Mouse (Mus musculus) granulocyte monocyte progenitor cell, adult 5-6 weeks (primary cell): ENCODE results near the gene Adprm. TPM values are rescaled to one million over a fixed set of nuclear protein-coding genes. Genes with fewer than 3 reads are reported as not detected.

ENCODE experiments used
- ATAC-seq: replicated peaks from 2 replicates; pipeline ENCODE4 v1.8.0; 2016; ENCODE audit warnings: mild to moderate bottlenecking, moderate TSS enrichment, inconsistent platforms; ENCODE audit not compliant: poor library complexity, severe bottlenecking
- total RNA-seq, 2 experiments: library from RNA; stranded (forward) in 1 of 2; stranded (reverse) in 1 of 2; fragments of 200-712, 200-1000 nt in 1 of 2; fragments of >200 nt in 1 of 2; fragmentation: Nextera tagmentation in 1 of 2; gene quantifications; 2 replicates each; pipeline ENCODE4 v1.2.3; 2014 to 2017

The Adprm gene
- total RNA-seq, 2 experiments from 2014 or later = 30.6 to 35.8 TPM

GRCm38 (mm10) chr11:66992150-66992549, 60.2 kb downstream of the Adprm start:
- ATAC-seq = no peak

Other genes with a start within 250 kb of the Adprm start
- not detected in 2 replicates for gene Pirt, start 140.6 kb downstream of the Adprm start, total RNA-seq (2014; fragmentation: Nextera tagmentation)
- gene Pirt, start 140.6 kb downstream of the Adprm start, total RNA-seq (2017) = not detected in 2 replicates
- not detected in 2 replicates for gene Tmem238l, start 96.0 kb downstream of the Adprm start, total RNA-seq (2014; fragmentation: Nextera tagmentation)
- gene Tmem238l, start 96.0 kb downstream of the Adprm start, total RNA-seq (2017) = not detected in 2 replicates
- 1.5 and 2.1 TPM in 2 replicates for gene Tmem220, start 27.4 kb downstream of the Adprm start, total RNA-seq (2014; fragmentation: Nextera tagmentation)
- 1.9 and 2.4 TPM in 2 replicates for gene Tmem220, start 27.4 kb downstream of the Adprm start, total RNA-seq (2017)
- 13.3 and 16.2 TPM in 2 replicates for gene Sco1, start 76 bp upstream of the Adprm start, total RNA-seq (2014; fragmentation: Nextera tagmentation)
- 34.2 and 37.8 TPM in 2 replicates for gene Sco1, start 76 bp upstream of the Adprm start, total RNA-seq (2017)
- gene Myh3, start 25.7 kb upstream of the Adprm start, total RNA-seq (2014; fragmentation: Nextera tagmentation) = not detected in 2 replicates
- not detected in 2 replicates for gene Myh3, start 25.7 kb upstream of the Adprm start, total RNA-seq (2017)
- not detected in 2 replicates for gene Myh2, start 118.4 kb upstream of the Adprm start, total RNA-seq (2014; fragmentation: Nextera tagmentation)
- not detected in 2 replicates for gene Myh2, start 118.4 kb upstream of the Adprm start, total RNA-seq (2017)
- not detected in 2 replicates for gene Myh1, start 147.5 kb upstream of the Adprm start, total RNA-seq (2014; fragmentation: Nextera tagmentation)
- gene Myh1, start 147.5 kb upstream of the Adprm start, total RNA-seq (2017) = not detected in 2 replicates
- not detected in 2 replicates for gene Myh4, start 185.4 kb upstream of the Adprm start, total RNA-seq (2014; fragmentation: Nextera tagmentation)
- not detected in 2 replicates for gene Myh4, start 185.4 kb upstream of the Adprm start, total RNA-seq (2017)
- gene Myh8, start 224.5 kb upstream of the Adprm start, total RNA-seq (2014; fragmentation: Nextera tagmentation) = not detected in 2 replicates
- not detected in 2 replicates for gene Myh8, start 224.5 kb upstream of the Adprm start, total RNA-seq (2017)